Mouse (Mus musculus): ENCODE measurements around the gene Wdr20.
A peak's percentile ranks its signal among the peaks of the same experiment; 100 is the strongest.
"Not testable (repeated sequence)": the region's sequence is repeated elsewhere in the genome, so short reads cannot be mapped to it uniquely, and the experiment has no call there.

Gene Wdr20

DNA sequence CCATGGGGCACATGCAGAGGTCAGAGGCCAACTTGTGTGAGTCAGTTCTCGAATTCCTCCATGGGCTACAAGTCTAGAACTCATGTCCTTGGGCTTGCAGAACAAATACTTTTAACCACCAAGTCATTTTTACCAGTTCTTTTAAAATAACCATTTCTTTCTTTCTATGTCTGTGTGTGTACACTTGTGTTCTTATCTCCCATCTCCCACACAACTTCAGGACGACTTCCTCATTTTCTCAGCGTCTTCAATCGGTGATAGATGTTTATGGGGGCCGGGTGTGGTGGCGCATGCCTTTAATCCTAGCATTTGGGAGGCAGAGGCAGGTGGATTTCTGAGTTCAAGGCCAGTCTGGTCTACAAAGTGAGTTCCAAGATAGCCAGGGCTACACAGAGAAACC is 23.5 kb upstream of the Wdr20 start:
- no peak for DNase-seq

DNA sequence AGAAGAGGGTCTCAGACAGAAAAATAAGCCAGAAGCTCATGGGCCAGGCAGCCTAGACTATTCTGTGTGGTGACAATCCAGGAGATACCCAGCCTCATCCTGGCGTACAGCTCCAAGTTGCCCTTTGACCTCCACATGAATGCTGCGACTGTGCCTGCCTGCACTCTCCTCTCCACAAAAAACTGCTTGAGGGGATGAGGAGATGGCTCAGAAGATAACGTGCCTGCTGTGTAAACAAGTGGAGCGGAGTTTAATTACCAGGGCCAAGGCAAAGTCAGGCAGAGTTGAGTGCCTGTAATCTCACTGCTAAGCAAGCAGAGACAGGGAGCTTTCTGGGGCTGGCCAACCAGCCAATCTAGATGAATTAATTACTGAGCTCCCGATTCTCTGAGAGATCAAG is 21.7 kb upstream of the Wdr20 start:
- no peak for DNase-seq

GRCm38 (mm10) chr12:110725051-110725450 is 12.7 kb upstream of the Wdr20 start:
- no peak for DNase-seq

- no peak for DNase-seq
These were observed 12.3 kb upstream of the Wdr20 start for GRCm38 (mm10) chr12:110725489-110725888.

DNA sequence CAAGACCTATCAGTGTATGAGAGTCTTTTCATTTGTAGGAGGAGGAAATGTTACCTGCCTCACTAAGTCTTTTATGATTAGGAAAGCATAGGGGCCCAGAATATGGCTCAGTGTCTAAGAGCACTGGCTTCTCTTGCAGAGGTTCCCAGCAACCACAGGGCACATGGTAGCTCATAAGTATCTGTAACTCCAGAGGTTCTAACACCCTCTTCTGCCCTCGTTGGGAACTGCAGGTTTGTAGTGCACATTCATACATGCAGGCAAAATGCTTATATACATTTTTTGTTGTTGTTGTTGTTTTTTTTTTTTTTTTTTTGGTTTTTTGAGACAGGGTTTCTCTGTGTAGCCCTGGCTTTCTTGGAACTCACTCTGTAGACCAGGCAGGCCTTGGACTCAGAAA is 11.3 kb upstream of the Wdr20 start:
- no peak for DNase-seq

DNA sequence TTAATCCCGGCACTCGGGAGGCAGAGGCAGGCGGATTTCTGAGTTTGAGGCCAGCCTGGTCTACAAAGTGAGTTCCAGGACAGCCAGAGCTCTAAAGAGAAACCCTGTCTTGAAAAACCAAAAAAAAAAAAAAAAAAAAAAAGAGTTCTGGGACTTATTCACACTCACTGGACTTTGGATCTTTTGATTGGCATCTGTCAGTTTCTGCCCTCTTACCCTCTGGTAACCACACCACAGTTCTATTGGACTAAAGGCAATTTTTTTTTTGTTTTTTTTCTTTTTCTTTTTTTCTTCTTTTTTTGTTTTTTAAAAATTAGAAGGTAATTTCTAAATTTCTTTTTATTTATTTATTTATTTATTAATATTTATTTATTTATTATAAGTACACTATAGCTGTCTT is 4.5 kb upstream of the Wdr20 start:
- DNase-seq = not testable (repeated sequence)

DNA sequence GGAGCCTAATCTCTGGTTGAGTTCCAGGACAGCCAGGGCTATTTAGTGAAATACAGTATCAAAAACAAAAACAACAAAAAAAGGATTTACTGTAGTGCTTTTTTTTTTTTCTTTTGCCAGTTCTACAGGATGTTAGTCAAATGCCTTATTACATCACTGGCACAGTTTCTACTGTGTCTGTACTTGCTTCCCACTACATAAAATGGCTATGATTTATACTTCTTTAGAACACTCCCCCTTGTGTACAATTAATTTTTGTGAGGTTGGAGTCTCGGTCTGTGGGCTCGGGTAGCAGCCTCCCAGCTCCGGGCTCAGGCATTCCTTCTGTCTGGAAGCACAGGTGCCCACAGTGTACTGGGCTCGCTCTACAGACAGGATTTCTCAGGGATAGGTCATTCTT is 1.1 kb upstream of the Wdr20 start:
- no peak for DNase-seq

DNA sequence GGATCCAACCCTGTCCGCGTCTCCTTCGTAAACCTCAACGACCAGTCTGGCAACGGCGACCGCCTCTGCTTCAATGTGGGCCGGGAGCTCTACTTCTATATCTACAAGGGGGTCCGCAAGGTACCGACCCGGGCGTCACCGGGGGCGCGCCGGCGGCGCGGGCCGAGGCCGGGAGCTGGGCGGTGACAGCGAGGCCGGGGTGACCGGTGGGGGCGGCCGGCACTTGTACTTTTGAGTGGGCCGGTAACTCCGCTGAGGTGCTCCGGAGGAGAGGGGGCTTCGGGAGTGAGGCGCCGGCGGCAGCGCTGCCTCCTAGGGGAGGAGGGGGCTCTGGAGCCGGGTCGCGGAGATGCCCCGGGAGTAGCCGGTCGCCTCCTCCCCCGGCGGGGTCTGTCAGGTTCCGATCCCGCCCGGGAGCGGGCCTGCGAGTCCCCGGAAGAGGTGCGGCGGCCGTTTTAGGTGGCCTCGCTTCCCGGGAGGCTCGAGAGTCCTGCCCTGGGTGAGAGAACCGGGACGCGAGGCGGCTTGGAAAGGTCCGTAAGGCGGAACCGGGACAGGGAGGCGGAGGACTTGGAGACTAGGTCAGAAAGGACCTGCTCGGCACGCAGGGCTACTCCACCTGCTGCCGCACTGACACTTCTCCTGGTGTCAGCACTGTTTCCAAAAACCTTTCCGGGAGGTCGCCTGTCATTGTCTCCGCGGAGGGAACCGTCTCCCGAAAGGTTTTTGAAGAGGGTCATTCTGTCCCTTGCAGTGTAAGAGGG is 596 bp downstream of the Wdr20 start:
- peak in 1 of 2 experiments; percentile 44 for DNase-seq

DNA sequence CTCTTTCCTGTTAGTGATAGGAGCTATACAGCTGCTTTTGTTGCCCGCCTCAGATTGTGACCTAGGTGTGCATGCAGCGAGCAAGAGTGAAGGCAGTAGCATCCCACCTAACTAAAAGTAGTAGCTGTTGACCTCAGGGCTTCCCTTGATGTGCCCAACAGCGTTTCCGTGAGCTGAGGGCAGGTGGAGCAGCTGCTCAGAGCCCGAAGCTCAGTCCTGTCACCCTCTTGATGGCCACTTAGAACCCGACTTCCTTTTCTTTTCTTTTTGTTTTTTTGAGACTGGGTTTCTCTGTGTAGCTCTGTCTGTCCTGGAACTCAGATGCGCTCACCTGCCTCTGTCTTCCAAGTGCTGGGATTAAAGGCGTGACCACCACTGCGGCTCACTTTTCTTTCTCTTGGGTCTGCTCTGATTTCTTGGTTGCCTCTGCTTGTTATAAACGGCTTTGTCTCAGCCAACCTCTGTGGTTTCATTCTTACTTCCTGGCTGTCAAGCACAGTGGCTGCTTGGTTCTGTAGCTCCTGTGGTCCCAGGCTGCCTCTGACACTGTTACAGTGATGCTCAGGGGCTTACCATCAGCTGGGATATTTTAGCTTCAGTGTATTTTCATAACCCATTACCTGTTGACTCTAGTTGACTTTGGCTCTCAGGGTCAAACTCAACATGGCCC is 13.2 kb downstream of the Wdr20 start:
- no peak for DNase-seq

- DNase-seq = no peak
These were observed 15.0 kb downstream of the Wdr20 start for GRCm38 (mm10) chr12:110752703-110753102.

GRCm38 (mm10) chr12:110753976-110754375 is 16.2 kb downstream of the Wdr20 start:
- no peak for DNase-seq

- DNase-seq = no peak
These were observed 19.4 kb downstream of the Wdr20 start for GRCm38 (mm10) chr12:110757161-110757560.

GRCm38 (mm10) chr12:110758932-110759331 is 21.2 kb downstream of the Wdr20 start:
- DNase-seq = no peak

- no peak for DNase-seq
These were observed 24.6 kb downstream of the Wdr20 start for GRCm38 (mm10) chr12:110762321-110762720.

- no peak for DNase-seq
These were observed 26.8 kb downstream of the Wdr20 start for GRCm38 (mm10) chr12:110764531-110764930.

- no peak for DNase-seq
These were observed 30.8 kb downstream of the Wdr20 start for GRCm38 (mm10) chr12:110768562-110768961.

GRCm38 (mm10) chr12:110769660-110770297 is 32.0 kb downstream of the Wdr20 start:
- no peak for DNase-seq

GRCm38 (mm10) chr12:110770479-110771247 is 32.9 kb downstream of the Wdr20 start:
- DNase-seq = no peak

- no peak for DNase-seq
These were observed 34.2 kb downstream of the Wdr20 start for GRCm38 (mm10) chr12:110771961-110772360.

- DNase-seq = no peak
These were observed 38.1 kb downstream of the Wdr20 start for GRCm38 (mm10) chr12:110775628-110776426.

DNA sequence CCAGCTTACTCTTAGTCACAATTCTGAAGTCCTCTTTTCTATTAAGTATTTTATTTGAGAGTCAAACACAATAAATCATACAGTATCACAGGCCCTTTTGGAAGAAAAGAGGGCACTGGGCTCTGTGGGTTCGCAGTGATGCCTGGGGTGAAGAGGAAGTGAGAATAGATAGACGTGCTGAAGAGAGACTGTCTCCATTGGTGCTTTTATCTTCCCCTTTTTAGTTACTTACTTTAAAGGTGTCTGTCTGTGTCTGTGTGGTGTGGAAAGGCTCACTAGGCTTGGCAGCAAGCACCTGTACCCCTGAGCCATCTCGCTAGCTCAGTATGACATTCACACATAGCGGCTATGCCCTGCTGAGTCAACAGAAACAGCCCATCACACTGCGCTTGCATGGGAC is 40.1 kb downstream of the Wdr20 start:
- DNase-seq = no peak

GRCm38 (mm10) chr12:110779296-110779695 is 41.6 kb downstream of the Wdr20 start:
- DNase-seq = no peak

Data from lung, postnatal 4 days (tissue).